Mouse (Mus musculus) retina, postnatal 7 days (tissue): ENCODE data around the gene Ankrd33.

Source experiments
- DNase-seq: peaks from one replicate; pipeline ENCODE4 v3.0.0-alpha.2; 2012; ENCODE audit warnings: low read depth, low spot score

Gene Ankrd33

DNA sequence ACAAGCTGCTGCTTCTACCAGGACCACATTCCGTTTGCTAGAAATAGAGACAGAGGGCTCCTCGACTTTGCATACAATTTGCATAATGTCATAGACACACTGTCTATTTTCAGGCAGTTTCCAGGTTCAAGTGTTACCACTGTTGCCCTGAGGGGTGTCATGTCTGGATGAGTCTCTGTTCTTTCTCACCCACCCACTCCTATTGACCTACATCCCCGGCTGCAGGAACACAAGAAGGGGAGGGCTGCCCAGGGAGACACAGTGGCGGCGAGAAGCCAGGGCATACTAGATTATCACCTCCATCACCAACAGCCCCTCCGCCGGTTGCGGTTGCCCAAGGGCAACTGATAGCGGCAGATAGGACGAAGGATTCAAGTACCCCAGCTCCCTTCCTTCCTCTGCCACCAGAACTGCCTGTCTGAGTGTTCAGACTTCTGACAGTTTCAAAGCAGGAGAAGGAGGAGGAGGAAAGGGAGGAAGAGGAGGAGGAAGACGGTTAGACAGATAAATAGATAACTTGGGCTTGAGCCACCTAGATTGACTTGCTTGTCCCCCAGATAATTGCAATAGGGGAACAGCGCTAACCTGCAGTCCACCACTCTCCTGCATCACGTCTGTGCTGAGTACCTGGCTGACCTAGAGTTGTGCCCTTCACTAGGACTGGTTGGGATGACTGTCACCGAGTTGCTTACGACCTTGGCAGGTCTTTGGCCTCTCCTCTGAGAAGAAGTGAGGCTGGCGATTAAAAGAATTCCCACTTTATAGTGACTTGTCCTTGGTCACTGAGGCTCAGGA is 31.8 kb downstream of the Ankrd33 start:
- DNase-seq: no peak

- no peak for DNase-seq
These were observed 32.3 kb downstream of the Ankrd33 start for GRCm38 (mm10) chr15:101147910-101148273.

DNA sequence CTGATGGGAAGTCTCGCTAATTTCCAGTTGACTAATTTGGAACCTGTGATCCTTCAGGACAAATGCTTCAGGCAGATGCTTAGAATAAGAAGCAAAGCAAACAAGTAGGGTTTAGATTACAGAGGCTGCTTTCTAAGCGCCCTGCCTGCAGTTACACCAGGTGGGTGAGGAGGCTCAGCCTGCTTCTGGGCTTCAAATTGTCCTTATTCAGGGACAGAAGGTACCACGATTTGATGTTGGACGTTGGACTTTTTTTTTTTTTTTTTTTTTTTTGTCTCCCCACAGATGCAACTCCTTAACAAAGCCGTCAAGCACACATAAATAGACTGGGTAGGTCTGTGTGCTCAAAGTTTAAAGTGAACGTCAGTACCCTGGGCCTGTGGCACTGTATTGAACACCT is 33.0 kb downstream of the Ankrd33 start:
- no peak for DNase-seq

DNA sequence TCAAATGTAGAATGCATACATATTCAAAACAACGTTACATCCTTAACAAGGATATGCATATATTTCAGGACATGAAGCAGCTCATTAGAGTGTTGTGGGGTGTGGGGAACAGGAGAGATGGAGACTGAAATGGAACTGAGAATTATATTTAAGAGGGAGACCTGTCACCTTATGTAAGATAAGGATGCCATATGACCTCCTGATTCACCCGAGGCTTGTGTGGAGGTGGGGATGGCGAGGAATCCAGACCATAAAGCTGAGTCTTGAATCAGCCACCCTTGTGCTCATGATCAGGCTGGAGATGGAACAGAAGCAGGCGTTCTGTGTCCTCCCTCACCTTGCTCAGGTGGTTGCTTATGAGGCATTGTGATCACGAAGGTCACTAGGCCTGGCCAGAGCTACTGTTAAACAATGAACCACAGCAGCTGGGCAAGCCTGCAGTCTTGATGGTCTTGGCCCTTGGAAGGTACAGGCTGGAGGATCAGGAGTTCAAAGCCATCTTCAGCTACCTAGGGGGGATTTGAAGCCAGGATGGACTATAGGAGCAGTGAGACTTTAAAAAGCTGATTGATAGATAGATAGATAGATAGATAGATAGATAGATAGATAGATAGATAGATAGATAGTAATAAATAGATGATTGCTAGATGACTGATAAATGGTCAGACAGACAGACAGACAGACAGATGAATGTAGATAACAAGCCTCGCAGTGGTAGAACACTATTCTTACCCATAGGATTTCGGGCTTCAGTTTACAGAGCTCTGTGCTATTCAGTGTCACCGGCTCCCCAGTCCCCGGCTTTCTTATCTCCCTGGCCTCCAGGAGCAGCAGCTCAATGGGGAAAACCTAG is 36.1 kb downstream of the Ankrd33 start:
- no peak for DNase-seq

GRCm38 (mm10) chr15:101154700-101155616 is 39.4 kb downstream of the Ankrd33 start:
- DNase-seq: no peak

DNA sequence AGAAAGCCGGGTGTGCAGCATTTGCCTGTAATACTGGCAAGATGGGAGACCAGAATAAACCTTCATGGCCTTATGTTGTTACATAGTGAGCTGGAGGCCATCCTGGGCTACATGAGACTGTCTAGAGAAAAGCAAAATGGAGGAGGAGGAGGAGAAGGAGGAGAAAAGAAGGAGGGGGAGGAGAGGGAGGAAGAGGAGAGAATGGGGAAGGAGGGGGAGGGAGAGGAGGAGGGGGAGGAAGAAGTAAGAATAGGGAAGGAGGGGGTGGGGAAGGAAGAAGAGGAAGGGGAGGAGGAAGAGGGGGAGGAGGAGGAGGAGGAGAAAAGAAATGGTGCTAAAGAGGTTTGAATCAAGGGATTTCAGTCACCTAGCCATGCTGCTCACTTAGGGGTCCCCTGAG is 44.6 kb downstream of the Ankrd33 start:
- DNase-seq: no peak

- no peak for DNase-seq
These were observed 45.0 kb downstream of the Ankrd33 start for GRCm38 (mm10) chr15:101160591-101160990.

DNA sequence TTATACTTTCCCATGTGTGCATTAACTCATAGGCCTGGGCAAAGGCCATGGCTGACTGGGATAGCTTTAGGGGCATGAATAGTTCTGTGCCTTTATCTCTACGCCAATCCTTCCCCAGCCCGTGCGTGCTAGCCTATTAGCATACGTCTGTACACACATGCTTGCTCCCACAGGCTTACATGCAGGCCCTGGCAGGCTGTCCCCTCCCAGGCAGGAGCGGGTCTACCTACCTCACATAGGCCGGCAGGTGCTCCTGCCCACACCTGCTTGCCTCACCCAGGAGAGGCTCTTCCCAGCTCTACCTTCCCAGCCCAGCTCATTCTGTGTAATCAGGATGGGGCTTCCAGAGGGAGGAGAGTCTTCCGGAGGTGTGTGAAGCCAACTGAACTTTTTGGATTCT is 46.0 kb downstream of the Ankrd33 start:
- no peak for DNase-seq

GRCm38 (mm10) chr15:101163056-101163458 is 47.5 kb downstream of the Ankrd33 start:
- DNase-seq: no peak

- DNase-seq: no peak
These were observed 48.3 kb downstream of the Ankrd33 start for GRCm38 (mm10) chr15:101163854-101164253.

DNA sequence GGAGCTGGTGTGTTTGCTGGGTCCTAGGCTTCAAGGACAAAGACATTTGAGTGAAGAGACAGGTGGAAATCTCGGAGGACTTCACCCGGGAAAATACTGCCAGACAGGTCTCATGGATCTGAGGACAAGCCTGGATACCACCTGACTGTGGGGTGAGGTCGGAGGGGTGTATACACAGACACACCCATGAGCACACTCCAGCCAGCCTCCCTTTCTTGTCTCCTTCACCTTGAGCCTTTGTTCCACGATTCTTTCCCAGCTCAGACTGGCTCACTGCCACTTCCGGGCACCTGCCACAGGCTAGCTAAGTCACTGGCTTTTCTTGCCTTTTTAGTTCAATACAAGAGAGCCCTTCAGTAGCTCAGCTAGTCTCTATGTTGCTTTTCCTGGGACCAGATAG is 48.7 kb downstream of the Ankrd33 start:
- DNase-seq: no peak

GRCm38 (mm10) chr15:101165658-101166437 is 50.3 kb downstream of the Ankrd33 start:
- DNase-seq: no peak

GRCm38 (mm10) chr15:101167553-101167952 is 52.0 kb downstream of the Ankrd33 start:
- DNase-seq: no peak
